Mouse (Mus musculus): Measurements from ENCODE around the gene Cst6. TPM values are rescaled to one million over a fixed set of nuclear protein-coding genes. Genes with fewer than 3 reads are reported as not detected.
"Not testable (repeated sequence)": the region's sequence is repeated elsewhere in the genome, so short reads cannot be mapped to it uniquely, and the experiment has no call there.

The Cst6 gene
- polyA plus RNA-seq (2016; fragmentation: Nextera tagmentation; extraction: Ambion mirVana), result not detected in 2 replicates

DNA sequence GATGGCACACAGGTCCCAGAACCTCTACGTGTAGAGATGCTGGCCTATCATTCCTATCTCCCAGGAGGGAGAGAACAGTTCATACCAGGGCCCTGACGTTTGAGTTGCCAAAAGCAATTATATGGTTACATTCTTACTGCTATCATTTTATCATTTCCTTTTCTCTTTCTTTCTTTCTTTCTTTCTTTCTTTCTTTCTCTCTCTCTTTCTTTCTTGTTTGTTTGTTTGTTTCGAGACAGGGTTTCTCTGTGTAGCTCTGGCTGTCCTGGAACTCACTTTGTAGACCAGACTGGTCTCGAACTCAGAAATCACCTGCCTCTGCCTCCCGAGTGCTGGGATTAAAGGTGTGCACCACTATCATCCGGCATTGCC lies at the start of gene Cst6:
TSS of gene Cst6 (minus strand) at position 73 of the 372 bp plus-strand sequence.
- peaks cover 12% of the 10 kb centered on the region for H3K27me3 ChIP-seq (replicated peaks)
- WGBS (ENCODE audit: insufficient replicate concordance), result 64% methylated on average over 6 of the region's 6 CpGs
- not testable (repeated sequence) for H3K36me3 ChIP-seq; H3K9me3 ChIP-seq (replicated peaks); H3K27ac ChIP-seq; ATAC-seq
- H3K4me1 ChIP-seq, result peaks cover 10% of the 10 kb centered on the region
- peak within 1 kb of the TSS; percentile 62 for H3K9ac ChIP-seq
- H3K4me3 ChIP-seq, result peak within 1 kb of the TSS; percentile 54
- peak within 1 kb of the TSS; percentile 81 for H3K4me2 ChIP-seq

- Histone ChIP-seq H3K4me1 (peaks cover 10% of the 10 kb centered on the region), H3K27me3 (replicated peaks) (no peaks in the 10 kb centered on the region), H3K4me2 (no peak overlapping the region), H3K4me3 (no peak overlapping the region), H3K36me3 (no peaks in the 10 kb centered on the region), H3K27ac (no peak overlapping the region), H3K9me3 (replicated peaks) (no peaks in the 10 kb centered on the region), H3K9ac (no peak overlapping the region)
- WGBS (ENCODE audit: insufficient replicate concordance), result 65% methylated on average over 4 of the region's 4 CpGs
- ATAC-seq, result no peak
Observed at GRCm38 (mm10) chr19:5395371-5395770, 46.0 kb upstream of the Cst6 start.

DNA sequence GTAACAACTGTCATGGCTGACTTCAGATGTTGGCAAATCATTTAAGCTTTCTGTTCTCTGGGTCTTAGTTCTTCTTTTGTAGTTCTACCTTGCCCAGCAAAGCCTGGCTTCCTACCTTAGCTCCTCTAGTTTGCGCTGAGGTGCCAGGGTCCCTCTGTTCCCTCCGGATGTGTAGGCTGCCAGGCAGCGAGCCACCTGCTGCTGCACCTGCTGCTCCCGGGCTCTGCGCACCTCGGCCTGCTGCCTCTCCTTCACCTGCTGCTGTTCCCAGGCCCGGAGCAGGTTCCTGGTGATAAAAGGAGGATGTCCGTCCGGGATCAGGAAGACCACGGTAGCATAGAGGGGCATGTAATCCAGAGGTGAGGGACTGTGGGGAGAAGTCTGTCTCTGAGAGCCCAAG lies 44.8 kb upstream of the Cst6 start:
- WGBS (ENCODE audit: insufficient replicate concordance), result 66% methylated on average over 10 of the region's 10 CpGs
- Histone ChIP-seq H3K9ac (no peak overlapping the region), H3K4me2 (no peak overlapping the region), H3K36me3 (no peaks in the 10 kb centered on the region), H3K27me3 (replicated peaks) (no peaks in the 10 kb centered on the region), H3K4me1 (peaks cover 17% of the 10 kb centered on the region), H3K4me3 (no peak overlapping the region), H3K9me3 (replicated peaks) (no peaks in the 10 kb centered on the region), H3K27ac (no peak overlapping the region)
- no peak for ATAC-seq

DNA sequence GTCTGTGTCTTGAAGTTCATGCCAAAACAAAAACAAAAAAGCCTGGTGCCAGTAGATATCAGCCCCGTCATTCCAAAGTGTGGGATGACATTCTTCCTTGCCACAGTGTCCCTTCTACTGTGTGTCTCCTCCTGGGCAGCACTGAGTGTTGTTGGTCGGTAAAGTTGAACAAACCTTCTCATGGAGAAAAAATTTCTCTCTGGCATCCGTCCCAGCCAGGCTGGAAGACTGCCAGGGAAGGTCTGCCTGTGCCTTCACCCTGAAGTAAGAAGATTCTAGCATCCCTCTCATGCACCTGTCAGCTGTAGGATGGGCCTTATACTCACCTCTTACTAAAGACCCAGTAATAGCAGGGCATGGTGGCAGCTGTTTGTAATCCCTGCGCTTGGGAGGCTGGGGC lies 43.5 kb upstream of the Cst6 start:
- 70% methylated on average over 4 of the region's 4 CpGs for WGBS (ENCODE audit: insufficient replicate concordance)
- no peaks in the 10 kb centered on the region for H3K9me3 ChIP-seq (replicated peaks)
- no peak overlapping the region for H3K9ac ChIP-seq
- H3K27me3 ChIP-seq (replicated peaks), result no peaks in the 10 kb centered on the region
- H3K36me3 ChIP-seq, result no peaks in the 10 kb centered on the region
- ATAC-seq, result no peak
- no peak overlapping the region for H3K4me3 ChIP-seq
- no peak overlapping the region for H3K4me2 ChIP-seq
- no peak overlapping the region for H3K27ac ChIP-seq
- peaks cover 21% of the 10 kb centered on the region for H3K4me1 ChIP-seq

- Histone ChIP-seq H3K9ac (peak overlapping the region; percentile 95), H3K4me1 (peaks cover 38% of the 10 kb centered on the region), H3K9me3 (replicated peaks) (no peaks in the 10 kb centered on the region), H3K4me2 (peak overlapping the region; percentile 79), H3K27me3 (replicated peaks) (no peaks in the 10 kb centered on the region), H3K36me3 (peaks cover 13% of the 10 kb centered on the region), H3K4me3 (peak overlapping the region; percentile 98), H3K27ac (peak overlapping the region; percentile 88)
- 57% methylated on average over 8 of the region's 8 CpGs for WGBS (ENCODE audit: insufficient replicate concordance)
- no peak for ATAC-seq
Observed at GRCm38 (mm10) chr19:5390416-5390815, 41.0 kb upstream of the Cst6 start.

DNA sequence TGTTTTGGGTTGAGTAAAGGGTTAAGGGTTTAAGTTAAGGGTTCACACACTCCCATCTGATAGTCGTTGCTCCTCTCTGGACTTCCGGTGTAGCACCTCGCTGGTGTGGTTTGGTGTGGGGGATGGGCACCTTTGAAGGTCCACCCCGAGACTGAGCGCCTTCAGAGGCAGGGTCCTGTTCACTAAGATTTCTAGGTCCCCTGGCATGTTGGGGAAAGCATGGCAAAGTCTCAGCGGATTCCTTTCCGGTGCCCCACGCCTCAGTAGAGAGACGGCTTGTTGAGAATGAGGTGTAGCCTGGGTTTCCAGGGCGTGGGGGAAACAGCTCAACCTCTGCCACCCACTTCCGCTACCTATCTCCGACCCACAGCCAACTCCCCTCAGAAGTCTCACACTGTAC lies 40.3 kb upstream of the Cst6 start:
- H3K4me1 ChIP-seq, result peaks cover 38% of the 10 kb centered on the region
- peak overlapping the region; percentile 88 for H3K27ac ChIP-seq
- H3K9me3 ChIP-seq (replicated peaks), result no peaks in the 10 kb centered on the region
- H3K4me3 ChIP-seq, result peak overlapping the region; percentile 98
- peak overlapping the region; percentile 95 for H3K9ac ChIP-seq
- WGBS (ENCODE audit: insufficient replicate concordance), result 6% methylated on average over 12 of the region's 12 CpGs
- H3K36me3 ChIP-seq, result peaks cover 21% of the 10 kb centered on the region
- H3K4me2 ChIP-seq, result peak overlapping the region; percentile 79
- no peaks in the 10 kb centered on the region for H3K27me3 ChIP-seq (replicated peaks)
- ATAC-seq, result peak; percentile 59

- Histone ChIP-seq H3K4me1 (peaks cover 38% of the 10 kb centered on the region), H3K27ac (peak within 1 kb of the TSS; percentile 88), H3K9me3 (replicated peaks) (no peaks in the 10 kb centered on the region), H3K9ac (peak within 1 kb of the TSS; percentile 95), H3K4me2 (peak within 1 kb of the TSS; percentile 79), H3K4me3 (peak within 1 kb of the TSS; percentile 98), H3K27me3 (replicated peaks) (no peaks in the 10 kb centered on the region), H3K36me3 (peaks cover 30% of the 10 kb centered on the region)
- peak; percentile 93 for ATAC-seq
- WGBS (ENCODE audit: insufficient replicate concordance), result under 1% methylated on average over 43 of the region's 43 CpGs
Observed at GRCm38 (mm10) chr19:5388588-5389242, 39.3 kb upstream of the Cst6 start, which contains the start of gene Sart1. Gene Sart1, minus strand, starts transcription at chr19:5388703.

- H3K9ac ChIP-seq, result peak overlapping the region; percentile 95
- peak overlapping the region; percentile 98 for H3K4me3 ChIP-seq
- under 1% methylated on average over 43 of the region's 43 CpGs for WGBS (ENCODE audit: insufficient replicate concordance)
- ATAC-seq, result peak; percentile 50
- peak overlapping the region; percentile 88 for H3K27ac ChIP-seq
- H3K4me2 ChIP-seq, result peak overlapping the region; percentile 79
- no peaks in the 10 kb centered on the region for H3K27me3 ChIP-seq (replicated peaks)
- H3K36me3 ChIP-seq, result peaks cover 37% of the 10 kb centered on the region
- no peaks in the 10 kb centered on the region for H3K9me3 ChIP-seq (replicated peaks)
- peaks cover 38% of the 10 kb centered on the region for H3K4me1 ChIP-seq
Observed at GRCm38 (mm10) chr19:5388011-5388441, 38.7 kb upstream of the Cst6 start.

GRCm38 (mm10) chr19:5384715-5385114 lies 35.3 kb upstream of the Cst6 start:
- no peak for ATAC-seq
- Histone ChIP-seq H3K36me3 (peaks cover 70% of the 10 kb centered on the region), H3K4me1 (peaks cover 27% of the 10 kb centered on the region), H3K27me3 (replicated peaks) (no peaks in the 10 kb centered on the region), H3K4me3 (no peak overlapping the region), H3K9ac (no peak overlapping the region), H3K9me3 (replicated peaks) (no peaks in the 10 kb centered on the region), H3K4me2 (no peak overlapping the region), H3K27ac (no peak overlapping the region)
- WGBS (ENCODE audit: insufficient replicate concordance), result 86% methylated on average over 8 of the region's 8 CpGs

- Histone ChIP-seq H3K27me3 (replicated peaks) (no peaks in the 10 kb centered on the region), H3K36me3 (peaks cover 84% of the 10 kb centered on the region), H3K9ac (no peak overlapping the region), H3K4me3 (no peak overlapping the region), H3K4me1 (peaks cover 19% of the 10 kb centered on the region), H3K9me3 (replicated peaks) (no peaks in the 10 kb centered on the region), H3K27ac (no peak overlapping the region), H3K4me2 (no peak overlapping the region)
- 87% methylated on average over 12 of the region's 12 CpGs for WGBS (ENCODE audit: insufficient replicate concordance)
- no peak for ATAC-seq
Observed at GRCm38 (mm10) chr19:5383326-5383725, 34.0 kb upstream of the Cst6 start.

- no peaks in the 10 kb centered on the region for H3K27me3 ChIP-seq (replicated peaks)
- no peaks in the 10 kb centered on the region for H3K9me3 ChIP-seq (replicated peaks)
- H3K4me2 ChIP-seq, result no peak overlapping the region
- no peak overlapping the region for H3K9ac ChIP-seq
- H3K4me3 ChIP-seq, result no peak overlapping the region
- WGBS (ENCODE audit: insufficient replicate concordance), result 72% methylated on average over 1 of the region's 1 CpGs
- peaks cover 65% of the 10 kb centered on the region for H3K36me3 ChIP-seq
- no peak overlapping the region for H3K27ac ChIP-seq
- no peaks in the 10 kb centered on the region for H3K4me1 ChIP-seq
- ATAC-seq, result no peak
Observed at GRCm38 (mm10) chr19:5377446-5377845, 28.1 kb upstream of the Cst6 start.

DNA sequence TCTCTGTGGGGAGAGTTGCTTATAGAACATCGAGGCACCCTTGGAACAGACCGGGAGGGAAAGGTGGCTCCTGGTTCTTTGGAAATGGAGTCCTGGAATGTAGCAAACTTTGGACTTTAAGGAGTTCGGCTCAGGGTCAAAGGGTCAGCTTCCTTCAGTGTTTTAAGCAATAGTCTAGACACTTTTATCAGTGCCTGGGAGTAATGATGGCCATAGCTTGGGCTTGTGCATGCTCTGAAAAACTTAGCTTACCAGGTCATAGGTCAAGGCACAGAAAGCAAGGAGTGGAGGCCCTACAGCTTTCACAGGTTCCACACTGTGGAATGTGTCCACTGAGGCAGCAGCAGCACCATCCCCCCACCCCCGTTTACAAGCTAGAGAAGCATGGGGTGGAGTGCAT lies 25.4 kb upstream of the Cst6 start:
- H3K9me3 ChIP-seq (replicated peaks), result no peaks in the 10 kb centered on the region
- no peaks in the 10 kb centered on the region for H3K4me1 ChIP-seq
- 76% methylated on average over 4 of the region's 4 CpGs for WGBS (ENCODE audit: insufficient replicate concordance)
- H3K36me3 ChIP-seq, result peaks cover 64% of the 10 kb centered on the region
- no peak overlapping the region for H3K27ac ChIP-seq
- no peak overlapping the region for H3K4me3 ChIP-seq
- no peaks in the 10 kb centered on the region for H3K27me3 ChIP-seq (replicated peaks)
- H3K9ac ChIP-seq, result no peak overlapping the region
- H3K4me2 ChIP-seq, result no peak overlapping the region
- no peak for ATAC-seq

- Histone ChIP-seq H3K4me2 (no peak overlapping the region), H3K4me3 (no peak overlapping the region), H3K4me1 (no peaks in the 10 kb centered on the region), H3K9ac (no peak overlapping the region), H3K27me3 (replicated peaks) (no peaks in the 10 kb centered on the region), H3K27ac (no peak overlapping the region), H3K36me3 (peaks cover 64% of the 10 kb centered on the region), H3K9me3 (replicated peaks) (no peaks in the 10 kb centered on the region)
- WGBS (ENCODE audit: insufficient replicate concordance), result 69% methylated on average over 4 of the region's 4 CpGs
- no peak for ATAC-seq
Observed at GRCm38 (mm10) chr19:5374177-5374576, 24.8 kb upstream of the Cst6 start.

Data from liver, embryonic 12.5 days (tissue).